Mouse (Mus musculus): ENCODE data around the gene Dph6.

The Dph6 gene

GRCm38 (mm10) chr2:114536032-114536431, 118.7 kb downstream of the Dph6 start:
- no peak for DNase-seq

DNA sequence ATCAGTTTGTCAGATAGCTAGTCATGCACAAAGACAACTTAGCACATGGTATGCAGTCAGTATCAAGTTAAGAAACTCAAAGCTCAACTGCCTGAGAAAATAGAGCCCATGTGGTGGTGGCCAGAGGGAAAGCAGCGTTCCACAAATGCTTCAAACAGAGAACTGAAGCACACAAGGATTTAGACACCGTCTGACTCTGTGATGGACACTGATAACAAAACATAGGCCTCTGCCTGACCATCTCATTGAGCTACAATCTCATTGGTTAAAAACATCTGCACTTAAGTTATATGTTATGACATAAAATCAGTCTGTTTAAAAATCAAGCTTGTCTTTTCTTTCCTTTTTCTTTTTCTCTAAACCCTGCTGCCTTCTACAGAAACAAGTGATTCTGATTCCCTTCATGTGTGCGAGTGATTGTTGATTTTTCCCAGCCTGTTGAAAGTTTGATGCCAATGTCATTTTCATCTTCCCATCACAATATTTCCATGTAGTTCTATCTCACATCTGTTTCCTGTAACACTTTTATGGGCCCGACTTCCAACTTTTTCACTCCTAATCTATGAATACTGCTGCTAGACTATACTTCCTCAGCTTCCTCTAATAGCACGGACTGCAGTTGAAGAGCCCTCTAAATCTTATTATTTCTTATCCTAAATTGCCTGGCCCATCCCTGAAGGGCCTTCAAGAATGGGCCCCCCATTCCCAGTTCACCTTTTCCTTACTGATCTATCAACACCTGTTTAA, 123.6 kb downstream of the Dph6 start:
- DNase-seq: no peak

GRCm38 (mm10) chr2:114520414-114520813, 134.3 kb downstream of the Dph6 start:
- DNase-seq: no peak

- no peak for DNase-seq
Observed at GRCm38 (mm10) chr2:114519907-114520306, 134.9 kb downstream of the Dph6 start.

DNA sequence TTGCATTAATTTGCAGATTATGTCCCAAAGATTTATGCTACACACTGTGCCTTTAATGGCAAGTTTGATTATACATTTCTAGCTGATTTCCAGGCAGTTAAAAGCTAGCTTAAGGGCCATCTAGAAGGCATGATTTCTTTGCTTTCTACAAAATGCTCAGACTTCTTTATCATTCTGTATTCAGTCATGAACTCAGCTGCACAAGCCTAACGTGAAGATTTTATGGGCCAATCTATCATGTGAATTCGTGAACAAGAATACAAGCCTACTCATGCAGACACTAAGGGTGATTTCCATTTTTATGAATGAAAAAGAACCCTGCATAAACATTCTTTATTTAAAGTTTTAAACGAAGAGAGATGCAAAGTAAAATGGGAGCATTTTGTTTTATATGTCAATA, 162.4 kb downstream of the Dph6 start:
- no peak for DNase-seq

DNA sequence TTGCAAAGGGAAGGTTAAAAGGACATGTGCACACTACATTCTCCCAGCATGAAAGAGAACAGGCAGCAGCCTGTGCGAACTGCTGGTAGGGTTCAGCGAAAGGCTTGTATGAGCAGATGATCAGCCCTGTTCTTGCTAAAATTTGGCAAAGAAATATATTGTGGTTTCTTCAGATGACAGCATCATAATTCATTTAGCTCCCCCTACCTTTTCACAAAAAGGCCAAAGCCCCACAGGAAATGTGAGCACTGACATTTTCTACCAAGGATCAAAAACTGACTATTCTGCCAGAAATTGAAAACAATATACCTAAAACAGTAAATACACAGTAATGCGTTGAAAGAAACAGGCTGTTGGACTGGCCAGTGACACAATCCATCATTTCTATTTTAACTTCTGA, 162.9 kb downstream of the Dph6 start:
- no peak for DNase-seq

- peak; percentile 2 to 4 for DNase-seq
Observed at GRCm38 (mm10) chr2:114486980-114487379, 167.8 kb downstream of the Dph6 start.

All from cerebellum, postnatal 36 days (tissue).